Mouse (Mus musculus) testis, postnatal 14 days (tissue): ENCODE measurements at regions not wholly inside any gene's neighbourhood (a gene's known extent, or its start where the extent isn't known, plus 50 kb on each side); places are given as distances from the start of the nearest gene placed in this dataset.
A peak's percentile ranks its signal among the peaks of the same experiment; 100 is the strongest.

ENCODE experiments used
- DNase-seq: peaks from one replicate; pipeline ENCODE4 v3.0.0; 2021; ENCODE audit warnings: low spot score

DNA sequence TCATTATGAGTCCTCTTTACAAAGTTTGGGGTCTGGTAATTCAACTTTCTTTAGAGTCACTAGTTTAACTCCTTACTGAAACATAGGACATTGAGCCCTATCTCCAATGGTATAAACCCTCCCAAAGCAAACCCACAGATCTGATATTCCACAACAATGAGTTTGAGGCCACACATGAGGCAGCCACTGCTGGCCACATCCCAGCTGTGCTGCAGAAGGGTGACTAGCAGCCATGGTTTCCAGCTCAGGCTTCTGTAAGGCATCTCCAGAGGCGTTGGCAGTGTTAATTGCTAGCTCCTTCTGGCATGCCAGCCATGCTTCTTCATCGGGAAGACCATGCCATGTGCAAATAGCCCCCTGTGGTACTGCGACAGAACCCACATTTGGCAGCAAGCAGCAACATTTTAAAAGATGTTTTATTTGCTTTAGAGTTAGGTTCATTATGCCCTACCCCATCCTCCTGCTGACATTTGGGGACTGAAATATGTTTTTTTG is 527.1 kb upstream of the Mpdz start:
- no peak for DNase-seq

- no peak for DNase-seq
Observed at GRCm38 (mm10) chr4:81966054-81966623, 523.5 kb upstream of the Mpdz start.

DNA sequence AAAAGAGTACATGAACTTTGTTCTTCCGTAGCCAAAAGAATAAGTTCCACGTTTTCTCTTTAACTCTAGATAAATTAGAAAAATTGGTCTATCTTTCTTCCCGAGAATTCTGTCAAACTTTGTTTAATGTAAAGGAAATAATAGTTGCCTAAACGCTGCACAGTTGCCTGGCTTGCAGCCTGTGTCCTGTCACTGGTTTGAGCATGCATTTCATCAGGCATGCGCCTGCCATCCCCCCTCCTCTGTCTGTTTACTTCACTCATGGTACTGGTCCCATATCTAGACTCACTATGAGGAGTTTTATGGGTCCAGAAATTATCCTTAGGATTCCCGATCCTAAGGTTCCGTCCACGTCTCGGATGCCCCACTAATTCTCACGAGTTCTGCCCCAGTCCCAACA is 520.5 kb upstream of the Mpdz start:
- DNase-seq, result no peak

DNA sequence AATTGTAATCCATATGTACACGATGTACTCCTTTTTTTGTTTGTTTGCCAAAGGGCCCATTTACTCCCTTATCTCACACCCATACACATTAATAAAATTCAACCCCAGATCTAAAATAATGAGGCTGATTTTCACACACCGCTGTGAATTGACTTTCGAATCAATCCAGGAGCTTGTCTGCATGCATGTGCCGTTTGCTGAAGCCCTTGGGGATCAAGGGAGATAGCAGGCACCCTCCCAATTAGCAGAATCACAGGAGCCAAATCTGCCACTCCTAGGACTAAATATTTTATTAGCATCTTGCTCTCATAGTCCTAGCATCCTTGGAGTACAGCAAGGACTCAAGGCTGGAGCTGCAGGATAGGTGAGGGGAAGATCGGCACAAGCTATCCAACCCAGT is 520.0 kb upstream of the Mpdz start:
- DNase-seq, result no peak

DNA sequence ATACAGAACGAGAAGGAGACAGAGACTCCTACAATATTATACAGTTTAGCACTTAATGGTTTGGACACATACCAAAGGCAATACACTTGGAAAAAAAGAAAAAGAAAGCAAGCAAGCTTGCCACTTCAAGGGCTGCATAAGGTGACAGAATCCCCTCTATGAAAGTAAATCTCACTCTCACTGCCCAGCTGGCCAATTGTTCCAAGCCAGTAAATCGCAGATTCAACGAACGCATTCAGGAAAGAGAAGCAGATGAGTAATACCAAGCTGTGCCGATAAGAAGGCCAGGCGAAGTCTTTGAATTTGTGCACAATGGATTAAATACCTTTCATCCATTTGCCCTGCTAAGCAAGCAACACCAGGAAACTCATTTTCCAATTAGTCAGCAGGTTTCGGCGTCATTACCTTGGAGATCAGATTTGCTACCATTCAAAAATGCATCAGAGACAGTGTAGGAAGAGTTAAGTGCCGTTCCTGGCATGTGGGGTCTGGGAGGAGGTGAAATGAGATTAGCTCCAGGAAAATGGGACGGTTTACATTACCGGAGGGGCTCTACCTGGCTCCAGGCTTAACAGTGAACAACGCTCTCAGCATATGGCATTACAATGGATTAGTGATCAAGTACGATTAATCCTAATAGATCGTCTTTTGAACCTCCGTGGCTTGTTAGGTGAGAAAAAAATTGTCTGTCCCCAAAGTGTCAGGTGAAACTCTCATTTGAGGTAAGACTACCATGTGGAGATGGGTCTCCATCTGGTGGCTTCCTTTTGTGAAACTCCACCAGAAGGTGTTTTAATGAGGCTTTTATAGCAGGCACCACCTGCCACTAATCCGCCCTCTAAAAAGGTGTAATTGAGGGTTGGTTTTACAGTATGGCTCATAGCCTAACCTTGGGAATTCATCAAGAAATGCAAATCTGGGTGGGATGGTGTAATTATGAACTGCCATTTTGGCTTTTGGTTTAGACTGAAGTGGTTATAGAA is 518.2 kb upstream of the Mpdz start:
- DNase-seq, result no peak

GRCm38 (mm10) chr4:81956926-81957694 is 514.5 kb upstream of the Mpdz start:
- no peak for DNase-seq

DNA sequence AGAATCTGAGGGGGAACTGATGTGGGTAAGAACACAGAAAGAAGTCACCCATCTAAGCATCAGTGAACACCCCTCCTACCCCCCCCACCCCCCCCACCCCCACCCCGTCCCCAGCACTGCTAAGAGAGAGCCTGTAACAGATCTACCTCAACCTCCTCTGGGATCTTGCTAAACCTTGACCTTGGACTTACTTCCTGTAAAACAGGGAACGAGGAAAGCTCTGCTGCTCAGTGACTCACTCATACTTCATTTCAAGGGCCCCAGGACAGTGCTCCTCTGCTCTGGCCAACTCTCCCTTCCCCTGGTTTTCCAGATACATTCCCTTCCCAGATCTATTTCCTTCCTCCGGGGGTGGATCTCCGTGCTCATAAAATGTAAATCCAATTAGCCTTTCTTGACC is 510.4 kb upstream of the Mpdz start:
- no peak for DNase-seq

DNA sequence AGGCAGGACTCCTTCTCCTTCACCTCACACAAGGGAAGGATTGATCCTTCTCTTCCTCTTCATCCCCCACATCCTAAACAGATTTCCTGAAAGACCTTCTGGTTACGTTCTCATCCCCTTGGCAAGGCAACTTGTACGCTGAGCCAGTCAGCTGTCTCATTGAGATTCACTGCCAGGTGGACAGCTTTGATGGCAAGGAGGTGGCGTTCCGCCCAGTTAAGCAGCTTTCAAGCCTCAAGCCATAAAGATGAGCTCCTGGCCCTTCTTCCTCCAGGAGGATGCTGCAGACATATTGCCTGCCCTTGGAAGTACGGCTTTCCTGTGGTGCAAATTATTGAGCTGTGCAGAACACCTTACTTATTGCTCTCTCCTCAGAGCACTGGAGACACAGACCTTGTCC is 494.8 kb upstream of the Mpdz start:
- no peak for DNase-seq

GRCm38 (mm10) chr4:81930956-81931355 is 488.3 kb upstream of the Mpdz start:
- DNase-seq, result no peak

- no peak for DNase-seq
Observed at GRCm38 (mm10) chr4:81928581-81929244, 486.1 kb upstream of the Mpdz start.

GRCm38 (mm10) chr4:81927176-81927714 is 484.6 kb upstream of the Mpdz start:
- DNase-seq, result no peak

- no peak for DNase-seq
Observed at GRCm38 (mm10) chr4:81926662-81927141, 484.1 kb upstream of the Mpdz start.

GRCm38 (mm10) chr4:81925611-81926010 is 483.0 kb upstream of the Mpdz start:
- DNase-seq, result no peak

DNA sequence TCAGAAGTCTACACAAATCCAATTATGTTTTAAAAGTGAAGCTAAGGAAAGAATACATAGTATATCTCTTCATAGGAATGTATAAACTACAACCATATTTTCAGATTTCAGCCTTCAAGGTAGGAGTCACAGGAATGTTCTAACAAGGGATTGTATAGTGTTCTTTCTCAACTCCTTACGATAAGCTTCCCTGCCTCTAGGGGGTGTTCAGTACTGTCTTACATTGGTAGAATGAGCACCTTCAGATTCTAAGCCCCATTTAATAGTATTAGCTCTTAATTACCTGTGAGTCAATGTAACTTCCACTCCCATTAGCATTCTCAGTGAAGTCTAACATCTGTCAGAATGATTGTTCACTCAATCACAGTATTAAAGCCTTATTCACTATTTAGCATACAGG is 481.5 kb upstream of the Mpdz start:
- no peak for DNase-seq

DNA sequence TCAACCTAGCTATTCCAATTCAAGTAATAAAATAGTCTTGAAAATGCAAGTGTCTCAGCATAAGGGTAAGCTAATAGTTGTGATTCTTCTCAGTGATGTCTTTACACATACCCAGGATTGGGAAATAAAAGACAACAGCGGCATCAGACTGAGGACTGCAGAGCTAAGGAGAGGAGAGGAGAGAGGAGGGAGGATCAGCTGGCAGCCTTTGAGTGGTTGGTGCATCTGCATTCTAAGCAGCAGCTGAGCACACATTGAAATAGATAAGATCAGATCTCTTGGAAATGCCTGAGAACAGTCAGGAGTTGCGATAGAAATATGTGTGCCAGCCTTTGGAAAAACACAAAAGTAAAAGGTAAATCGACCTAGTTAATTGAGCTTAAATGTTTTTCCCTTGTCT is 480.3 kb upstream of the Mpdz start:
- no peak for DNase-seq

DNA sequence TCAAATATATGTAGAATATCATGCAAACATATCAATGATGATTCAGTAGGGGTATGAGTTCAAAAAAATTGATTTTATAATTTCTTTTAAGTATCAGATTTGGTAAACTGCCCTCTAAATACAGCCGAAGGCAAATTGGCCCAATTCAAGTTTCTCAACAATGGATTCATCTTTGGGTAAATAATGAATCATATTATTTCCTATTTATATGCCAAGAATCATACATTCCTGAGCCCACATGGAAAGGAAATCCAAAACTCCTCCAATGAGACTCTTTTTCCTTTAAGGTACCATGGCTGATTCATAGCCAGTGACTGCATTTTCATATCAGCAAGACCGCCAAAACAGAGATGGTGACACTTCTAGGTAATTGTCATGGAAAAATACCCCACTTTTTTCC is 472.4 kb upstream of the Mpdz start:
- no peak for DNase-seq

DNA sequence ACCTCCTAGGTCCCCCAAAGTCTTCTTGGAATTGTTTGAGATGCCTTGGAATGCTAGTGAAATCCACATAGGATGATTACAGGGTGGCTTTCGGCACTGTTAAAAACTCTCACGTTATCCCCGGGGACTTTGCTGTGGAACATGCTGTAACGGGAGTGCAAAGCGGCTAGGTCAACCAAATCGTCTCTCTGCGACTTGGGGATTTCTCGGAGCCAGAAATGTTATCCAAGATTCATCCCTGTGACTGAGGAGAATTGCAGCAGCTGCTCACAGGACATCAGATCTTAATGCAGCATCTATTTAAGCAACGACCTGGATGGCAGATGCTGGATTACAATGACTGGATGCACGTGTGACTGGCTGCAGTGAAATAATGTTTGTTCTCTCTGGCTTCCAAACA is 470.7 kb upstream of the Mpdz start:
- peak; percentile 54 for DNase-seq

DNA sequence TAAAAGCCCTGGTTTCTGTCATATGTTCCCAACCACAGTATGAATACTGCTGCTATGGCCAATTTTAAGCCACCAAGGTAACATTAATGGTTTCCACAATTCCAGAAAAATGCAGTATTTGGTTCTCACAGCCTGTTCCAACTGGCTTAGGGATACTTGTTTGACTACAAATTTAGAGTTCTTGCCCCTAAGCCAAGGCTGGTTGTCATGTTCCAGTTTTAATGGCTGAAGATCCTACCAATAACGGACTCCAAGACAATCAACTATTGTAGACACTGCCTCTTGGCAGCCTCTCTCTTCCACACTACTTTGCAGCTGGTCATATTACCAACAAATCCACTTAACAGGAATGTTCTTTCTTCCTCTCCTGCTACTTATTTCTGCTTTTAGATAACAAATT is 470.0 kb upstream of the Mpdz start:
- peak; percentile 15 for DNase-seq

DNA sequence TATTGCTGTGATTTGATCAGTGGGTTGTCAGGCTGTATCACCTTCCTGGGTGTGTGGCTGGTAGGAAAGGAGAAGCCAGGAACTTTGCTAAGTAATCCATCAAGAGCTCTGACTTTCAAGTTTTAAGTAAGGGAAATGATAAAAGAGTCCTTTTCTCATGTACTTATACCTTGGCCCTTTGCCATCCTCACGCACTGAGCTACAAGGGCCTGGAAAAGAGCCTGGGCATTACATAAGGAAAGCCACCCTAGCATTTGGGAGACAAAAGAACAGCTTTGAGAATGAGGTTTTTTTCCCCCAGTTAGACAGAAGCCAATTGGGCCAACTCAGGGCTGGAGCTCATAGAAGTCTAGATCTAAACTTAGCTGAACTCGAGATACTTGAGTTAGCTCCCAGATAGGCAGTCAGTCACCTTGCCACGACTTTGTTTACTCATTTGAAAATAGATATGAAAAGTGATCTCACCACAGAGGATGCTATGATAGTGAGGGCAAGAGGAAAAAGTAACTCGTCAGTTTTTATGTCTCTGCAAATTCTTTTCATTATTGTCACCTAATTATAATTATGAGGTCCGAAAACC is 457.4 kb upstream of the Mpdz start:
- DNase-seq, result no peak

DNA sequence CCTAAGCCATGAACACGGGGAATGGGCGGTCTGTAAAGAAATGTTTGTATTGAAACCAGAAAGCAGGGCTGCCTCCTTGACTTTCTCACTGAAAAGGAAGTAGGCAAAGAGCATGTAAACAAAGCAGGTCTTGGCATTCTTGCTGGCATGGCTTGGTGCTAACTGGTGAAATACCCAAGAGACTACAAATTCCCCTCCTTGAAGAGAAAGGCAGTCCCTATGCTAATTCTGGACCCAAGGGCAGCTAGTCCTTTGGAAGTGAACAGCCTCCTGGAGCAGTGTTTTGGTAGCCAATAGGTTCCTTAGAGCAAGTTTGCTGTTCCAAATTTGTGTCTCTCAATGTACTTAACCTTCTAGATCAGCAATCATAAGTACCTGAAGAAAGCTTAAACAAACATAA is 456.0 kb upstream of the Mpdz start:
- DNase-seq, result no peak

GRCm38 (mm10) chr4:81897451-81897850 is 454.8 kb upstream of the Mpdz start:
- DNase-seq, result no peak
